Mouse (Mus musculus) heart, embryonic 14.5 days (tissue): ENCODE data around the gene Olr1. TPM values are rescaled to one million over a fixed set of nuclear protein-coding genes. Genes with fewer than 3 reads are reported as not detected.

Experiments
- ATAC-seq: fragments of 200-750 bp; cut with Nextera tagmentation; 2 replicates; pipeline ENCODE4 v1.8.0; 2017; ENCODE audit warnings: low read depth, moderate TSS enrichment; ENCODE audit not compliant: insufficient number of reproducible peaks, insufficient read depth, low FRiP score
- H3K27ac ChIP-seq, 2 experiments: fragments of 200-500 bp in 1 of 2; fragments of 300-500 bp in 1 of 2; sonication (generic) in 1 of 2; replicated peaks in 1 of 2; 2 replicates each; pipeline ENCODE4 v1.5.1; 2012 to 2014; ENCODE audit warnings: low read depth in 2 of 2, low read length in 2 of 2, control low read depth in 1 of 2, mild to moderate bottlenecking in 1 of 2, mixed read lengths in 1 of 2; ENCODE audit not compliant: control insufficient read depth in 1 of 2, insufficient read depth in 1 of 2
- H3K27me3 ChIP-seq: fragments of 300-500 bp; sonication (generic); 2 replicates; pipeline ENCODE4 v1.6.1; 2014; ENCODE audit warnings: mild to moderate bottlenecking, low read length, control low read depth; ENCODE audit not compliant: control insufficient read depth, insufficient read depth
- H3K36me3 ChIP-seq: fragments of 300-500 bp; sonication (generic); 2 replicates; pipeline ENCODE4 v1.6.1; 2014; ENCODE audit warnings: mild to moderate bottlenecking, control low read depth, low read length, mixed read lengths; ENCODE audit not compliant: control insufficient read depth, insufficient read depth
- H3K4me1 ChIP-seq, 2 experiments: fragments of 200-500 bp in 1 of 2; fragments of 300-500 bp in 1 of 2; sonication (generic) in 1 of 2; 2 replicates each; pipeline ENCODE4 v1.6.1; 2012 to 2014; ENCODE audit warnings: low read length in 2 of 2, control low read depth in 1 of 2, mixed read lengths in 1 of 2; ENCODE audit not compliant: control insufficient read depth in 2 of 2, insufficient read depth in 2 of 2
- H3K4me2 ChIP-seq: fragments of 300-500 bp; sonication (generic); 2 replicates; pipeline ENCODE4 v1.6.1; 2014; ENCODE audit warnings: mild to moderate bottlenecking, low read length
- H3K4me3 ChIP-seq, 2 experiments: fragments of 200-500 bp in 1 of 2; fragments of 300-500 bp in 1 of 2; sonication (generic) in 1 of 2; 2 replicates each; pipeline ENCODE4 v1.5.1; 2012 to 2014; ENCODE audit warnings: low read length in 2 of 2, mild to moderate bottlenecking in 2 of 2, control low read depth in 1 of 2, low read depth in 1 of 2, moderate library complexity in 1 of 2; ENCODE audit not compliant: control insufficient read depth in 1 of 2, insufficient read depth in 1 of 2
- H3K9ac ChIP-seq: fragments of 300-500 bp; sonication (generic); 2 replicates; pipeline ENCODE4 v1.6.1; 2014; ENCODE audit warnings: mild to moderate bottlenecking, low read length
- H3K9me3 ChIP-seq: fragments of 300-500 bp; sonication (generic); 2 replicates; pipeline ENCODE4 v1.6.1; 2016; ENCODE audit warnings: low read length, control low read depth; ENCODE audit not compliant: control insufficient read depth
- WGBS: fragments of 180-500 bp; shearing (Covaris S2); extraction: QIAGEN DNeasy Blood & Tissue Kit; methylation state at CpG from one replicate; pipeline ENCODE4 v1.1.7; 2014; 5-methylcytosine and 5-hydroxymethylcytosine counted together
- polyA plus RNA-seq: library from polyadenylated mRNA; unstranded; fragments of >200 nt; fragmentation: Nextera tagmentation; extraction: Ambion mirVana; gene quantifications from 2 replicates; pipeline ENCODE4 v1.2.1, GENCODE M21; 2014

Olr1 gene
- polyA plus RNA-seq, 1 experiment from 2014 or later, result 0.22 TPM

DNA sequence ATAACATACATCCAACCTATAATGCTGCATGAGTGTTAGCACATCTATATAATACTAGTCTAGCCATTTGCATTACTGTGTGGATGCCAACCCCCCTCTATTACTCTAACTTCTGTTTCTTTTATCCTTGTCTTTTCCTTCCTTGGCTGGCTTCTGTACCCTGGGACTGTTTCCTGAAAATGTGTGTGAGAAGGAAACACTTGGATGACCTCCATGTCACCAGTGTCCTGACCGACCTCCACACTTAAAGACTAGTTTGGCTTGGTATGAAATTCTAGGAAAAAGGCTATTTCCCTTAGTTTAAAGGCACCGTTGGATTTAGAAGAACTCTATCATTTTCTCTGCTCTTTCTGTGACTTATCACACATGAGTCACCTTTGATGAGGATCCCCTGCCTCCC lies 20.5 kb upstream of the Olr1 start:
- Histone ChIP-seq H3K4me3 (no peak overlapping the region), H3K9ac (no peak overlapping the region), H3K4me1 (no peaks in the 10 kb centered on the region), H3K4me2 (no peak overlapping the region), H3K27ac (no peak overlapping the region), H3K9me3 (no peaks in the 10 kb centered on the region), H3K36me3 (no peaks in the 10 kb centered on the region), H3K27me3 (no peaks in the 10 kb centered on the region)
- ATAC-seq, result no peak; the same call in 1 of the 2 replicates
- WGBS, result 52% methylated on average over 2 of the region's 2 CpGs

DNA sequence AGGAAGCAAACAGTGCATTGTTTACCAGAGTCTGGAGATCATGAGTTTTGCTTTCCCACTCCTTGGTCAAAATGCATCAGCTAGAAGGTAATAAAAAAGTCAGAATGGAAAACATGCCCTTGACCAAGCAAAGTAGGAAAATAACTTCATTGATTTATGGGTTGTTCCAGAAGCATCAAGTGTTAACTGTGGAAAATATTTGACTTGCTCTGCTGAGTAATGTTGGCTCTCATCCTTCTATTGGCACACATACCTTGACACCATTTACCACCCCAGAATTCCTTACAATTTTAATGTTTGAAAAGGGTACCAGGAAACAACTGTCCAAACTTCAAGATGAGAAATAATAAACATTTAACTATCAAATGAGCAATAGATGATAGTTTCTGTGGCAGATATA lies 19.1 kb upstream of the Olr1 start:
- Histone ChIP-seq H3K4me2 (no peak overlapping the region), H3K36me3 (no peaks in the 10 kb centered on the region), H3K4me1 (no peaks in the 10 kb centered on the region), H3K27me3 (no peaks in the 10 kb centered on the region), H3K4me3 (no peak overlapping the region), H3K9ac (no peak overlapping the region), H3K27ac (no peak overlapping the region), H3K9me3 (no peaks in the 10 kb centered on the region)
- no peak for ATAC-seq

DNA sequence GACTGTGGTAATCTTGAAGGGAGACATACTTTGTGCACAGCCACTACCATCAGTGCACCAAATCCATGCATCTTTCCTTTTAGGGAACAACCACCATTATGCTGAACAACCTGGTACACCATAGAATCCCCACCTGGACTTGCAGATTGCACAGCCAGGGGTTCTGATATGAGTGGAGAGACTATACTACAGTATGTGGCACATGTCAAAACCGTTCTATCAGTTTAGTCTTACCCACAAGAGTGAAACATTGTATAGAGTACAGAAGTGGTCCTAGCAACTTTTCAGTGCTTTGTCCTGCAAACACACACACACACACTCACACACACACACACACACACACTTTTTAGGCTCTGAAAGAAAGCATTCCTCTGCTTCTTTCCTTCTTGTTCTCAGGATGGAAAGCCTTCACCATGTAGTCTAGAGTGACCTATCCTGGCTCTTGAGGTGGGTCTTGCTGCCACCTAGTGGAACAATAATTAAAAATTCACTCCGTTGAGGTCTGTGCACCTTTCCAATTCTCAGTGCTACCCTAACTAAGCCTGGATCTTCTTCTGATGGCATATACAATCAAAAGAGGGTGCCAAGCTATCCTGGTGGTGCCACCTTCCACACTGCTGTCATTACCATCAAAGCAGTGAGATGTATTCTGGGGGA lies 10.9 kb upstream of the Olr1 start:
- H3K4me2 ChIP-seq, result no peak overlapping the region
- no peaks in the 10 kb centered on the region for H3K36me3 ChIP-seq
- ATAC-seq, result peak; percentile 61; the same call in 1 of the 2 replicates
- H3K4me3 ChIP-seq, result no peak overlapping the region
- no peaks in the 10 kb centered on the region for H3K27me3 ChIP-seq
- no peak overlapping the region for H3K27ac ChIP-seq
- peaks cover 0 to 4% of the 10 kb centered on the region in 2 experiments; a peak in 1 of 4 replicates for H3K4me1 ChIP-seq
- no peaks in the 10 kb centered on the region for H3K9me3 ChIP-seq
- WGBS, result 47% methylated on average over 2 of the region's 2 CpGs
- no peak overlapping the region for H3K9ac ChIP-seq

DNA sequence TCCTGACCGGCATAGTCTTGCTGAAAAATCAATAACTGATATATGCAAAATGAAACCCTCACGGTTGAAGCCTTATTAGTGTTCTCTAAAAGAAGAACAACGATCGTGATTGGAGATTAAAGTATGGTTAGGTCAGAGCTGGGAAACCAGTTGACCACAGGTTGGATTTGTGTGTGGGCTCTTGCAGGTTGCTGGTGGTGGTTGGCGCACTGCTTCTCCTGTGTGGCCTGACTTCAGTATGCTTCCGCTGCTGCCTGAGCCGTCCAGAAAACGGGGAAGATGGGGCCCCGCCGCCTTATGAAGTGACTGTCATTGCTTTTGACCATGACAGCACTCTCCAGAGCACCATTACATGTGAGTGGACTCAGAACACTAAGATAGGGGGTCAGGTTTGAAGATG lies 9.4 kb upstream of the Olr1 start:
- H3K27ac ChIP-seq, result no peak overlapping the region
- WGBS, result 86% methylated on average over 10 of the region's 10 CpGs
- H3K4me2 ChIP-seq, result no peak overlapping the region
- H3K27me3 ChIP-seq, result no peaks in the 10 kb centered on the region
- peaks cover 0 to 4% of the 10 kb centered on the region in 2 experiments; a peak in 1 of 4 replicates for H3K4me1 ChIP-seq
- no peak overlapping the region for H3K9ac ChIP-seq
- no peak overlapping the region for H3K4me3 ChIP-seq
- no peaks in the 10 kb centered on the region for H3K9me3 ChIP-seq
- ATAC-seq, result no peak
- H3K36me3 ChIP-seq, result no peaks in the 10 kb centered on the region

DNA sequence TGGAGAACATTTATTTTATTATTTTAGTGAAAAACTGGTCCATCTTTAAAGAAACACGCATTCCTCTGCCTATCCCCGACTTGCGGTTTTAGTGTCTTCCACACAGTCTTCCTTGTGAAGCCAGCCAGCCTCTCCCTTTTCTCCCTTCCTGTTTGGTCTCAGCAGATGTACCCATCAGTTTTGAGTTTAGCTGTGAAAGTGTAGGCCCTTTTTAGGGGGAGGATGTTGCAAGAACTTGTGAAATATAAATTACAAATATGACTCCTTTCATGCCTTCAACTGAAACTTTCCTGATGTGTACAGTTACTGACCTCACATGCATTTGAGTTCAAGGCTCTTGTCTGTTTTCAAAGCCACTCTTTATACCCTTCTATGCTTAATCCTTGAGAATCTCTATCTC lies 8.1 kb upstream of the Olr1 start:
- no peak for ATAC-seq
- H3K4me1 ChIP-seq, result peaks cover 0 to 4% of the 10 kb centered on the region in 2 experiments; a peak in 1 of 4 replicates
- H3K9me3 ChIP-seq, result no peaks in the 10 kb centered on the region
- no peak overlapping the region for H3K27ac ChIP-seq
- H3K9ac ChIP-seq, result no peak overlapping the region
- H3K36me3 ChIP-seq, result no peaks in the 10 kb centered on the region
- WGBS, result 77% methylated on average over 3 of the region's 3 CpGs
- H3K4me2 ChIP-seq, result no peak overlapping the region
- no peak overlapping the region for H3K4me3 ChIP-seq
- H3K27me3 ChIP-seq, result no peaks in the 10 kb centered on the region

DNA sequence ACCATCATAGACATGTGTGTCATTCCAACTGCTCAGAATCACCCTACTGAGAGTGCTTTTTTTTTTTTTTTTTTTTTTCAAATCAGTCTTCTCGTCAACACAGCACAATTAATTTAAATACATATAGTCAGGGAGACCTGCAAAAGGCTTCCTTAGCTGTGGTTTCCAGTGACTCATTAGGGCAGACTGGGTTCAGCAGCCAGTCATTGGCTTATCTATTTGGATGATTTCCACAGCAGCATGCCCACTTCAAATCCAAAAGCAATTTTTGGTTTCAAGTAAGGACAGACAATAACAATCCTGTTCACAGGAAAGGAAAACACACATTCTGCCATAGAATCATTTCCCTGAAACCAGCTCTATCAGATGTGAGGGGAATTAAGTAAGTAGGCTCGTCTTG lies 7.4 kb upstream of the Olr1 start:
- ATAC-seq, result no peak

DNA sequence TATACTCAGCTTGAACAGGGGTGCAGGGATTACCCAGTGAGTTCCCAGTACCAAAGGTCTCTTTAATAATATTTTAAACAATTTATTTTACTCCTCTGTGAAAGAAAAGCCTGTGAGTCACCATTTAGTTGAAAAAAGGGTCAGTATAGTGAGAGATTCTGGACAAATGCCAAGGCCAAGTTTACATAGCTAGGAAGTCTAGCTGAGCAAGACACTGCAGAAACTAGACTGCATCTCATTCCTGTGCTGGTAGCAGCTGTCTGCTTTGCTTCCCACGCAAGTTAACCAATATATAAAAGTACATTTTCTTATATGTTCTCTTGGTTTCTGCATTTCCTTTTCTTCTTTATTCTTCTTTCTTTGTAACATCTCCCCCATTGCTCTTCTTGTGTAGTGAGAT lies 6.4 kb upstream of the Olr1 start:
- ATAC-seq, result no peak

More for the DNA sequence above, 7.4 kb upstream of the Olr1 start:
- H3K27ac ChIP-seq, result no peak overlapping the region
- no peaks in the 10 kb centered on the region for H3K9me3 ChIP-seq
- H3K4me2 ChIP-seq, result no peak overlapping the region
- no peak overlapping the region for H3K4me3 ChIP-seq
- WGBS, result 54% methylated on average over 2 of the region's 2 CpGs
- H3K27me3 ChIP-seq, result no peaks in the 10 kb centered on the region
- no peaks in the 10 kb centered on the region for H3K36me3 ChIP-seq
- peaks cover 0 to 4% of the 10 kb centered on the region in 2 experiments; a peak in 1 of 4 replicates for H3K4me1 ChIP-seq
- H3K9ac ChIP-seq, result no peak overlapping the region

DNA sequence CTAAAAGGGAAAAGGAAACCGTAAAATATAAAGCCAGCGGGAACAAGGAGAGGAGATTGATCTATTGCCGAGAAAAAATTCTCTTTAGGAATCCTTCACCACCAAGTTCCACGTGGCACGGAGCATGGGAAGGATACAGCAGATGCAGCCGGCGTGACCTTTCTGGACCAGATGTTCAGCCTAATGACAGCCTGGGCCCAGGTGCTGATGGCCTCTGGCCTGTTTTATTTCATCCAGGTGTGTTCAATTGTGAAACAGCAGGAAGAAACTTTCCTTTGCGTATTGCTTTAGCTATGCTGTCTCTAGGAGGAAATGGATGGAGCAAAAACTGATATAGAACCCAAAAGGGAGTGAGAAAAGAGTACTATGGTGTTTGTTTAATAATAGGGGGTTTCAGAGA lies 5.9 kb upstream of the Olr1 start:
- no peaks in the 10 kb centered on the region for H3K27me3 ChIP-seq
- 63% methylated on average over 8 of the region's 8 CpGs for WGBS
- no peak overlapping the region for H3K27ac ChIP-seq
- ATAC-seq, result no peak
- H3K36me3 ChIP-seq, result no peaks in the 10 kb centered on the region
- peaks cover 0 to 4% of the 10 kb centered on the region in 2 experiments; a peak in 1 of 4 replicates for H3K4me1 ChIP-seq
- H3K9me3 ChIP-seq, result no peaks in the 10 kb centered on the region
- H3K4me3 ChIP-seq, result no peak overlapping the region
- H3K4me2 ChIP-seq, result no peak overlapping the region
- no peak overlapping the region for H3K9ac ChIP-seq

More for the DNA sequence above, 6.4 kb upstream of the Olr1 start:
- H3K4me3 ChIP-seq, result no peak overlapping the region
- H3K4me1 ChIP-seq, result peaks cover 0 to 4% of the 10 kb centered on the region in 2 experiments; a peak in 1 of 4 replicates
- no peaks in the 10 kb centered on the region for H3K27me3 ChIP-seq
- 55% methylated on average over 1 of the region's 1 CpGs for WGBS
- no peaks in the 10 kb centered on the region for H3K36me3 ChIP-seq
- H3K4me2 ChIP-seq, result no peak overlapping the region
- no peaks in the 10 kb centered on the region for H3K9me3 ChIP-seq
- H3K27ac ChIP-seq, result 0 out of 4 replicates have a peak overlapping the region, but pooled peaks of 1 of the 2 experiments have one; percentile 14
- no peak overlapping the region for H3K9ac ChIP-seq
